Mouse (Mus musculus) liver, adult (tissue): Measurements from ENCODE around the gene Nemp2.

Source experiments
- GATA4 ChIP-seq: IDR thresholded peaks from 2 replicates; pipeline ENCODE4 v1.6.1; 2014; ENCODE audit warnings: mild to moderate bottlenecking, low read length; ENCODE audit not compliant: insufficient replicate concordance

The Nemp2 gene

GRCm38 (mm10) chr1:52687636-52688035 is 57.1 kb downstream of the Nemp2 start:
- no peak for TF ChIP-seq GATA4
